Mouse (Mus musculus): Measurements from ENCODE around the gene Adamtsl5. TPM values are rescaled to one million over a fixed set of nuclear protein-coding genes. Genes with fewer than 3 reads are reported as not detected.

Gene Adamtsl5
- polyA plus RNA-seq, 1 experiment from 2014 or later, result 0.09 TPM

DNA sequence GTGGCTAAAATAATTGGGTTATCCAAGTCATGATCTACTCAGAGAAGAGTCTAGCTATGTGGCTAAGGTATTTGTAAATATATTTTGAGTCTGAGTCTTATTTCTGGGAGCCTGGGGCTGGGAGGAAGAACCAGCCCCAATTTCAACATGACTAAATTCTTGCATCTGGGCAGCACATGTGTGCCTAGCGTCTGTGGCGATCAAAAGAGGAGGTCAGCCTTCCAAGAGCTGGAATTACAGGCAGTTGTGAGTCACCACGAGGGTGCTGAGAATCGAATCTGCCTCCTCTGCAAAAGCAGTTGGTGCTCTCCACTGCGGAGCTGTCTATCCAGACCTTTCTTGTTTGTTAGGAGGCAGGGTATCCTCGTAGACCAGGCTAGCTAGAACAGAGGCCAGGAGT, 17.5 kb upstream of the Adamtsl5 start:
- Histone ChIP-seq H3K27ac (ENCODE audit: low read depth, low read length) (no peak overlapping the region), H3K4me1 (ENCODE audit: control insufficient read depth, insufficient read depth, low read length) (no peaks in the 10 kb centered on the region), H3K4me2 (ENCODE audit: low read depth, low read length) (no peak overlapping the region), H3K4me3 (ENCODE audit: low read depth, low read length) (no peak overlapping the region), H3K9me3 (ENCODE audit: control insufficient read depth, low read length) (no peaks in the 10 kb centered on the region), H3K27me3 (ENCODE audit: control insufficient read depth, insufficient read depth, low read length) (no peaks in the 10 kb centered on the region), H3K9ac (replicated peaks; ENCODE audit: low read depth, low read length) (no peak overlapping the region), H3K36me3 (ENCODE audit: control insufficient read depth, insufficient read depth, low read length) (no peaks in the 10 kb centered on the region)
- ATAC-seq (ENCODE audit: low read depth), result no peak
- WGBS, result 67% methylated on average over 6 of the region's 6 CpGs

DNA sequence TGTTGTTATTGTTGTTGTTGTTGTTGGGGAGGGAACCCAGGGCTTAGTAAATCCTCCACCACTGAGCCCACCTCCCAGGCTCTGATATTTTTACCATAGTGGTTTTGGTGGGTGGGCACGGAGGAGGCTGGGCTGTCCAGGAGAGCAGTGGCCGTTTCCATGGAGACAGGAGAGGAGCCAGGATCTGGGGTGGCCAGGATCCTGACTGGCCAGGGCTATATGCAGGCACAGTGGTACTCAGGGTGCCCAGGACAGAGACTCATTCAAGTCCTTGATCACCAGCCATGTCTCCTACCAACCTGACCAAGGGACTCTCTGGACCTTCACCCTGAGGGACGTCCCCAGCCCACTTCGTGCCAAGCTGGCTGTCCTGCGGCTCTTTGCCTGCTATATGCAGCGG, 15.5 kb upstream of the Adamtsl5 start:
- peaks cover under 1% of the 10 kb centered on the region; the same call in 1 of the 2 replicates for H3K27me3 ChIP-seq (ENCODE audit: control insufficient read depth, insufficient read depth, low read length)
- H3K4me2 ChIP-seq (ENCODE audit: low read depth, low read length), result no peak overlapping the region
- 35% methylated on average over 6 of the region's 6 CpGs for WGBS
- no peaks in the 10 kb centered on the region for H3K36me3 ChIP-seq (ENCODE audit: control insufficient read depth, insufficient read depth, low read length)
- H3K27ac ChIP-seq (ENCODE audit: low read depth, low read length), result no peak overlapping the region
- no peak for ATAC-seq (ENCODE audit: low read depth)
- H3K9ac ChIP-seq (replicated peaks; ENCODE audit: low read depth, low read length), result no peak overlapping the region
- no peaks in the 10 kb centered on the region for H3K4me1 ChIP-seq (ENCODE audit: control insufficient read depth, insufficient read depth, low read length)
- H3K4me3 ChIP-seq (ENCODE audit: low read depth, low read length), result no peak overlapping the region
- H3K9me3 ChIP-seq (ENCODE audit: control insufficient read depth, low read length), result no peaks in the 10 kb centered on the region

DNA sequence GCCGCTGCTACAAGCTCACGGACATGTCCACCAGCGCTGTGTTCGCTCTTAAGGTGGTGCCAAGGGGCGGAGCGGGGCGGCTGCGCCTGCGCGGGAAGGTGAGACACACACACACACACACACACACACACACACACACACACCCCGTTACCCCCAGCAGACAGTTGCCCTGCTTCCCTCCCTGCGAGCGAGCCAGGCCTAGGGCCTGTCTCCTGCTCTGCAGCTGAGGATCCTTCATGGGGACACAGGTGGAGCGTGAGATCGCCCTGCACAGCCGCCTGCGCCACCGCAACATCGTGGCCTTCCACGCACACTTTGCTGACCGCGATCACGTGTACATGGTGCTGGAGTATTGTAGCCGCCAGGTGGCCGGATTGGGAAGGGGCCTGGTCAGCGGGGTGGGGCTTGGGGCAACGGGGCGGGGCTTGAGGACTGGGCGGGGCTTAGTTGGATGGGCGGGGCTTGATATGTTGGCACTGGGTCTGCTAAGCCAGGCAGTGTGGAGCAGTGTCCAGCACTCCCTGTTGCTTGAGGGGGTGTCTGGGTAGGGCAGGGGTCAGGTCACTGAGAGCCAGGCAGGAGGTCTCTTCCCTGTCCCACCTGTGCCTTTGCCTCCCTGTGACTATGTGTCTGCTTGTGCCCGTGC, 9.9 kb upstream of the Adamtsl5 start:
- H3K36me3 ChIP-seq (ENCODE audit: control insufficient read depth, insufficient read depth, low read length), result no peaks in the 10 kb centered on the region
- WGBS, result 7% methylated on average over 28 of the region's 31 CpGs

DNA sequence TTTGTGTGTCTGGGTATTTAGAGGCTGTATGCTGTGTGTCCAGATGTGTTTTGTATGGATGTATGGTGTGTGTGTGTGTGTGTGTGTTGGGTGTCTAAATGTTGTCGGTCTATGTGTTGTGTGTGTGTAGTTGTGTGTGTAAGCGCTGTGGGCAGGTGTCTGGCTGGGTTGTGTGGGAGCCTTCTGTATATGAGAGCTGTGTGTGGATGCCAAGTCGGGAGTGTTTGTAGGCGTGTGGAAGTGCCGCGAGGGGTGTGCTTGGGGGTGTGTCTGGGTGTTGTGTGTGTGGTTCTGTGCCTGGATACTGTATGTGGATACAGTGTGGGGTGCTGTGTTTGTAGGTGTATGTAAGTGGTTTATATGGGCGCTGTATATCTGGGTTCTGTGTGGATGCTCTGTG, 9.1 kb upstream of the Adamtsl5 start:
- Histone ChIP-seq H3K4me2 (ENCODE audit: low read depth, low read length) (peak overlapping the region; percentile 43), H3K27ac (ENCODE audit: low read depth, low read length) (no peak overlapping the region), H3K9me3 (ENCODE audit: control insufficient read depth, low read length) (no peaks in the 10 kb centered on the region), H3K9ac (replicated peaks; ENCODE audit: low read depth, low read length) (no peak overlapping the region), H3K4me3 (ENCODE audit: low read depth, low read length) (no peak overlapping the region; the same call in 1 of the 2 replicates), H3K27me3 (ENCODE audit: control insufficient read depth, insufficient read depth, low read length) (peaks cover 46% of the 10 kb centered on the region), H3K36me3 (ENCODE audit: control insufficient read depth, insufficient read depth, low read length) (no peaks in the 10 kb centered on the region), H3K4me1 (ENCODE audit: control insufficient read depth, insufficient read depth, low read length) (peaks cover 10% of the 10 kb centered on the region; the same call in 1 of the 2 replicates)
- WGBS, result 31% methylated on average over 7 of the region's 7 CpGs
- no peak for ATAC-seq (ENCODE audit: low read depth)

More for the DNA sequence above, 9.9 kb upstream of the Adamtsl5 start:
- H3K9ac ChIP-seq (replicated peaks; ENCODE audit: low read depth, low read length), result peak overlapping the region; percentile 11; the same call in 1 of the 2 replicates
- peaks cover 10% of the 10 kb centered on the region; the same call in 1 of the 2 replicates for H3K4me1 ChIP-seq (ENCODE audit: control insufficient read depth, insufficient read depth, low read length)
- peak overlapping the region; percentile 43 for H3K4me2 ChIP-seq (ENCODE audit: low read depth, low read length)
- peaks cover 41% of the 10 kb centered on the region for H3K27me3 ChIP-seq (ENCODE audit: control insufficient read depth, insufficient read depth, low read length)
- ATAC-seq (ENCODE audit: low read depth), result peak; percentile 49; the same call in 1 of the 2 replicates
- H3K9me3 ChIP-seq (ENCODE audit: control insufficient read depth, low read length), result no peaks in the 10 kb centered on the region
- no peak overlapping the region for H3K27ac ChIP-seq (ENCODE audit: low read depth, low read length)
- H3K4me3 ChIP-seq (ENCODE audit: low read depth, low read length), result peak overlapping the region; percentile 22

- Histone ChIP-seq H3K9ac (replicated peaks; ENCODE audit: low read depth, low read length) (no peak overlapping the region; the same call in 1 of the 2 replicates), H3K36me3 (ENCODE audit: control insufficient read depth, insufficient read depth, low read length) (no peaks in the 10 kb centered on the region), H3K4me2 (ENCODE audit: low read depth, low read length) (peak overlapping the region; percentile 48), H3K9me3 (ENCODE audit: control insufficient read depth, low read length) (no peaks in the 10 kb centered on the region), H3K27ac (ENCODE audit: low read depth, low read length) (no peak overlapping the region), H3K4me3 (ENCODE audit: low read depth, low read length) (peak overlapping the region; percentile 26), H3K4me1 (ENCODE audit: control insufficient read depth, insufficient read depth, low read length) (peaks cover 10% of the 10 kb centered on the region; the same call in 1 of the 2 replicates), H3K27me3 (ENCODE audit: control insufficient read depth, insufficient read depth, low read length) (peaks cover 46% of the 10 kb centered on the region)
- 1% methylated on average over 33 of the region's 34 CpGs for WGBS
- ATAC-seq (ENCODE audit: low read depth), result 0 out of 2 replicates have a peak, but pooled peaks have one; percentile 14
Observed at GRCm38 (mm10) chr10:80356737-80357136, 8.5 kb upstream of the Adamtsl5 start.

- H3K4me1 ChIP-seq (ENCODE audit: control insufficient read depth, insufficient read depth, low read length), result peaks cover 10% of the 10 kb centered on the region; the same call in 1 of the 2 replicates
- H3K4me3 ChIP-seq (ENCODE audit: low read depth, low read length), result peak within 1 kb of the TSS; percentile 26
- H3K4me2 ChIP-seq (ENCODE audit: low read depth, low read length), result peak within 1 kb of the TSS; percentile 48
- H3K27me3 ChIP-seq (ENCODE audit: control insufficient read depth, insufficient read depth, low read length), result peaks cover 46% of the 10 kb centered on the region
- no peaks in the 10 kb centered on the region for H3K9me3 ChIP-seq (ENCODE audit: control insufficient read depth, low read length)
- H3K27ac ChIP-seq (ENCODE audit: low read depth, low read length), result no peak within 1 kb of the TSS
- no peak; the same call in 1 of the 2 replicates for ATAC-seq (ENCODE audit: low read depth)
- no peak within 1 kb of the TSS; the same call in 1 of the 2 replicates for H3K9ac ChIP-seq (replicated peaks; ENCODE audit: low read depth, low read length)
- under 1% methylated on average over 51 of the region's 53 CpGs for WGBS
- H3K36me3 ChIP-seq (ENCODE audit: control insufficient read depth, insufficient read depth, low read length), result no peaks in the 10 kb centered on the region
Observed at GRCm38 (mm10) chr10:80356001-80356682, 7.9 kb upstream of the Adamtsl5 start, which contains the start of gene Plk5. TSS of gene Plk5 (plus strand) at chr10:80356459.

GRCm38 (mm10) chr10:80355431-80355830, 7.2 kb upstream of the Adamtsl5 start:
- no peaks in the 10 kb centered on the region for H3K36me3 ChIP-seq (ENCODE audit: control insufficient read depth, insufficient read depth, low read length)
- peaks cover 10% of the 10 kb centered on the region; the same call in 1 of the 2 replicates for H3K4me1 ChIP-seq (ENCODE audit: control insufficient read depth, insufficient read depth, low read length)
- no peak overlapping the region for H3K9ac ChIP-seq (replicated peaks; ENCODE audit: low read depth, low read length)
- H3K9me3 ChIP-seq (ENCODE audit: control insufficient read depth, low read length), result no peaks in the 10 kb centered on the region
- no peak overlapping the region for H3K27ac ChIP-seq (ENCODE audit: low read depth, low read length)
- no peak overlapping the region for H3K4me3 ChIP-seq (ENCODE audit: low read depth, low read length)
- no peak for ATAC-seq (ENCODE audit: low read depth)
- peaks cover 49% of the 10 kb centered on the region for H3K27me3 ChIP-seq (ENCODE audit: control insufficient read depth, insufficient read depth, low read length)
- WGBS, result 10% methylated on average over 9 of the region's 9 CpGs
- no peak overlapping the region for H3K4me2 ChIP-seq (ENCODE audit: low read depth, low read length)

GRCm38 (mm10) chr10:80352727-80353126, 4.5 kb upstream of the Adamtsl5 start:
- ATAC-seq (ENCODE audit: low read depth), result no peak
- WGBS, result 61% methylated on average over 8 of the region's 8 CpGs
- Histone ChIP-seq H3K4me1 (ENCODE audit: control insufficient read depth, insufficient read depth, low read length) (peaks cover 10% of the 10 kb centered on the region; the same call in 1 of the 2 replicates), H3K27me3 (ENCODE audit: control insufficient read depth, insufficient read depth, low read length) (peaks cover 63% of the 10 kb centered on the region), H3K27ac (ENCODE audit: low read depth, low read length) (no peak overlapping the region), H3K4me3 (ENCODE audit: low read depth, low read length) (no peak overlapping the region), H3K9ac (replicated peaks; ENCODE audit: low read depth, low read length) (no peak overlapping the region), H3K9me3 (ENCODE audit: control insufficient read depth, low read length) (no peaks in the 10 kb centered on the region), H3K36me3 (ENCODE audit: control insufficient read depth, insufficient read depth, low read length) (no peaks in the 10 kb centered on the region), H3K4me2 (ENCODE audit: low read depth, low read length) (no peak overlapping the region)

DNA sequence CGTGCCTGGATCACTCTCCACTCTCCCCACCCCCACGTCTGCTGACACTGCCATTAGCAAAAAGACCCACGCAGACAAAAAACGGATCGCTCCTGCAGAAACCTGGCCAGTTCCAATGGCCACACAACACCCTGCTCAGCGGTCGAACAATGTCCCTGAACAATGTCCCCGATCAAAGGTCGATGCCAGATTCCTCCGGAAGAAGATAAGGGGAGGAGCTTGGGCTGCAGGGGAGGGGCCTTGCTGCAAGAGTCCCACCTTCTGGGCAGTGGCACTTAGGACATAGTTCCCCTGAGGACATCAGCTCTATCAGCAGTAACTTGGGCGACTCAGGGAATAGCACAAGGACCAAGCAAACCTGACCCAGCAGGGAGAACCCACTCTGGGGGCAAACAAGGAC, 3.7 kb upstream of the Adamtsl5 start:
- ATAC-seq (ENCODE audit: low read depth), result no peak
- H3K4me2 ChIP-seq (ENCODE audit: low read depth, low read length), result no peak overlapping the region
- no peaks in the 10 kb centered on the region for H3K36me3 ChIP-seq (ENCODE audit: control insufficient read depth, insufficient read depth, low read length)
- peaks cover 8% of the 10 kb centered on the region; the same call in 1 of the 2 replicates for H3K4me1 ChIP-seq (ENCODE audit: control insufficient read depth, insufficient read depth, low read length)
- H3K9me3 ChIP-seq (ENCODE audit: control insufficient read depth, low read length), result no peaks in the 10 kb centered on the region
- H3K9ac ChIP-seq (replicated peaks; ENCODE audit: low read depth, low read length), result no peak overlapping the region
- H3K27me3 ChIP-seq (ENCODE audit: control insufficient read depth, insufficient read depth, low read length), result peaks cover 61% of the 10 kb centered on the region
- H3K27ac ChIP-seq (ENCODE audit: low read depth, low read length), result no peak overlapping the region
- WGBS, result 24% methylated on average over 11 of the region's 11 CpGs
- H3K4me3 ChIP-seq (ENCODE audit: low read depth, low read length), result no peak overlapping the region

All from neural tube, embryonic 14.5 days (tissue).